Mouse (Mus musculus) ovary, postnatal 10 days (tissue): Measurements from ENCODE around the gene Nptn.
"Not testable (repeated sequence)": the region's sequence is repeated elsewhere in the genome, so short reads cannot be mapped to it uniquely, and the experiment has no call there.

Experiments
- DNase-seq: peaks from one replicate; pipeline ENCODE4 v3.0.0; 2022; ENCODE audit warnings: low spot score

Nptn gene

DNA sequence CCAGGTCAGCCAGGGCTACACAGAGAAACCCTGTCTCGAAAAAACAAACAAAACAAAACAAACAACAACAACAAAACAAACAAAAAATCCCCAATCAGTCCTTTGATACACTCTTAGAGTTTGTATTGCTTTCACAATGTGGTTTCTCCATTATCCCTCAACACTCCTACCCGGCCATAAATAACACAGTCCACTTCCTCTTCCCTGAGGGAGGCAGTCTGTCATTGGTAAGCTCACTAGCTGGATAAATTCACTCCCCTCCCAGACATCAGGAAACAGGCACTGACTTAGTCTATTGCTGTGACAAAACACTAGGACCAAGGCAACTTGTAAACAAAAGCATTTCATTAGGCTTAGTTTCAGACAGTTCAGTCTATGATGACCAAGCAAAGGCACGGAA lies 21.8 kb upstream of the Nptn start:
- DNase-seq: no peak

DNA sequence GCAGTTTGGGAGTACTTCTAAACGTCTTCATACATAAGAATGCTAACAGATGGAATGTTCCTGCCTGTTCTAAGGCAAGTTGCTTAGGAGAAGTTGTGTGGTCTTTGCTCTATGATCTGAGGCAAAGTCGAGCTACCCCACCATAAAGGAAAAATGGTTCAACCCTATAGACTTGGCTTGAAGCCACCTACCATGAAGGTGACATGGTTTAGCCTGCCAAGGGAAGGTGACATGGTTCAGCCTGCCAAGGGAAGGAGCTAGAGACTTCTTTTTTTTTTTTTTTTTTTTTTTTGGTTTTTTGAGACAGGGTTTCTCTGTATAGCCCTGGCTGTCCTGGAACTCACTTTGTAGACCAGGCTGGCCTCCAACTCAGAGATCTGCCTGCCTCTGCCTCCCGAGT lies 16.1 kb upstream of the Nptn start:
- not testable (repeated sequence) for DNase-seq

DNA sequence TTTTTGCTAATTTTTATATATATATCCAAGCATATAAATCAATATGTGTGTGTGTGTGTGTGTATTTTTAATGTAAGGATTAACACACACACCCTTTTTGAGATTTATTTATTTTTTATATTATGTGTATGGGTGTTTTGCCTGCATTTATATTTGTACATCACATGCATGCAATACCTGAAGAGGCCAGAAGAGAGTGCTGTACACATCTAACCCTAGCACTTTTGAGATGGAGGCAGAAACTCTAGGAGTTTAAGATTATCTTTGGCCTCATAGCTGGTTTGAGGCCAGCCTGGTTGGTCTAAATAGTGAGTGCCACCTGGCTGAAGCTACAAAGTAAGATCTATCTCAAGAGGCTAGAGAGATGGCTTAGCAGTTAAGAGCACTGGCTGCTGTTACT lies 14.4 kb upstream of the Nptn start:
- DNase-seq: no peak

DNA sequence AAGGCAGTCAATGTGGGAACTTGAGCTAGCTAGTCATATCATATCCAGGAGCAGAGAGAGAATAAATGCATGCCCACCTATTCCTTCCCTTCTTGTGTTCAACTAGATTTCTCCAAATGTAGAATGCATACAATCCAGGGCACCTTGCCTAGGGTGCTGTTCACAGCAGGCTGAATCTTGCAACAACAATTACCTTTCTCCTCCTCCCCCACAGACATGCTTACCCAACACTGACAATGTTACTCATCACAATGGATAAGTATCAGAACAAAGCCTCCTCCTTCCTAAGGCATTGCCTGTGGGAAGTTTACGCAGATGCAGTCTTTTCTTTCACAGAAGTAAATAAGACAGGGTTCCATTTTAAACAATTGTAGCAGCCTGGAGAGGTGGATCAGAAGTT lies 11.0 kb upstream of the Nptn start:
- no peak for DNase-seq

DNA sequence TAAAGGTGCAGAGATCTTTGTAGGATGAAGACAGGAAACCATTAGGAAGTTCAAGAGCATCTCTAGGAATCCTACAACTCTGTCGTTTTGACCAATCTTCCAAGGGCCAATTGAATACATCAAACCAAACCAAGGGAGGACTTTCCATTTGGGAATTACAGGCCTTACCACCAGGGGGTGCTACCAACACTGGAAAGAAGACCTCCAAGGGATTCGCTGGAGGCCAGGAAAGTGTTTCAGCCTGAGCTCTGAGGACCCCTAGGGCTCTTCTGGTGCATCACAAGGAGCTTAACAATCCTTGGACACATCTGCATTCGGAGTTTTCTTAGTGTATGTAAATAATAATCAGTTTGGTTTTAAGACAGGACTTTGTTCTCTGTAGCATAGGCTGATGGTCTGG lies 3.4 kb upstream of the Nptn start:
- peak; percentile 75 for DNase-seq

DNA sequence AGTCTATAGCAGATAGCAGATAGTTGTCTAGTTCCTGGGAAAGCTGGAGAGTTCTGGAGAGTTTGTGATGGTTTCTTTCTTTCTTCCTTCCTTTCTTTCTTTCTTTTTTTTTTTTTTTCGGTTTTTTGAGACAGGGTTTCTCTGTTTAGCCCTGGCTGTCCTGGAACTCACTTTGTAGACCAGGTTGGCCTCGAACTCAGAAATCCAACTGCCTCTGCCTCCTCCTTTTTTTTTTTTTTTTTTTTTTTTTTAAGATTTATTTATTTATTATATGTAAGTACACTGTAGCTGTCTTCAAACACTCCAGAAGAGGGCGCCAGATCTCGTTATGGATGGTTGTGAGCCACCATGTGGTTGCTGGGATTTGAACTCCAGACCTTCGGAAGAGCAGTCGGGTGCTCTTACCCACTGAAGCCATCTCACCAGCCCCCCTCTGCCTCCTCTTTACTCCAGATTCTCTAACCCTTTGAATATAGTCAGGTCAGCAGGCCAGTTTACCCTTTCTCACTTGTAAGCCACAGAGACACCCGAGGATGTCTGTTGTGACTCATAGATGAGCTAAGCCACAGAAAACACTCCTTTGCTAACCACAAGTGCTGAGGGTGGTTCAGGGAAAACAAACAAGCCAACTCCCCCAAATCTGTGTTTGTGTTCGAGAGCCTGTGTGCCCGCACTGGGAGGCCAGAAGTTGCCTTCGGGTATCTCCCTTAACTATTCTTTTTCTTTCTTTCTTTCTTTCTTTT lies 1.4 kb upstream of the Nptn start:
- not testable (repeated sequence) for DNase-seq

DNA sequence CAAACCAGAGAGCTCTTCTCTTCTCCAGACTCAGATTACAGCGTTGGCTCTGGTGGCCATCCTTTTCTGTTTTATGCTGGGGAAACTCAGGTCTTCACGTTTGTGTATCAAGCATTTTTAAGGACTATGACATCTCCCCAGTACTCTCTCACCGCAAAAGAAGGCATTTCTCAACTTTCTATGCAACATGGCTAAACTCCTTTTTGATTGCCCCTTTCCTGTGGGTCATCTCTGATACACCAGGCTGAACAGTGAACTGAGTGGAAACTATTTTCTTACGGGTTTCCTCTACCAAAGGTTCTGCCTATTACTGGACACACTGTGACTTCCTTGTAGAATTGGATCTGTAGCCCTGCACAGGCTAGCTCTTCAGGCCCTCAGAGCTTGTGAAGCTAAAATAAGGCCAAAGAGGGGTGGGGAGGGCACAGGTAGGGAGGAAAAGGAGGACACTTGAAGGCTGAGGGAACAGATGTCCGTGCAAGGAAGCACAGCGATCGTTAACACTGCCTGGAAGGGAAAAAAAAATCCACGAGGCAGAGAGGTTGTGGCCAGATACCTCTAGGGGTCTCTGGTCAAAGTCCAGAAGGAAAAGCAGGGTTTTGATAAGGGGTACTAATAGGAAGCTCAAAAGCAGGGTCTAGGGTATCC lies 633 bp upstream of the Nptn start:
- DNase-seq: no peak

DNA sequence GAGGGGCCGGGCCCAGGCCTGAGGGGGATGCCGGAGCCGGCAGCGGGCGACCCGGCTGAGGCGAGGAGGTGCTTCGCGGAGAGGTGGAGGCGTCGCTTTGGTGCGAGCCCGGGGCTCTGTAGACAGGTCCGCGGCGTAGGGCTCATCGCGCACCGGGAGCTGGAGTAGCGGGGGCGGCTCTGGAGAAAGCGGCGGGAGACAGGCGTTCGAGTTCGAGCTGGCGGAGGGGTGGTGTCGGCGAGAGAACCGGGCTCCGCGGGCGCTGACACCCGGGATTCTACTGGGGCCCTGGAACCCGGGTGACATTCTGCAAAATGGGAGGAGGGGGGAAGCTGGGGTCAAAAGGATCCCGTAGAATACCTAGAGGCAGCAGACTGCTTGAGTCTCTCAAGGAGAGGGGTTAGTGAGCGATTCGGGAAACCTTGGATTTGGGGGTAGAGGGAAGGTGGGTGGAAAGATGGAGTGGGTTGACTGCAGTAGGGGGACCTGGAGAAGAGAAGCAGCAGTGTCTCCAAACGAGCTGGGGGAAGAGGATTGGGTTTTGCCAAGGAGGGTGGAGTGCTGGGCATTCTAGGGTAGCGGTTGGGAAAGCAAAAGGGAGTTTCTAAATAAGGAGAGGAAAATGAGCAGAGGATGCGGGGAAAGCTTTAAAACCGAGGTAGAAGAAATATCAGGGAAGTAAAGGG lies 684 bp downstream of the Nptn start:
- DNase-seq: peak; percentile 15

DNA sequence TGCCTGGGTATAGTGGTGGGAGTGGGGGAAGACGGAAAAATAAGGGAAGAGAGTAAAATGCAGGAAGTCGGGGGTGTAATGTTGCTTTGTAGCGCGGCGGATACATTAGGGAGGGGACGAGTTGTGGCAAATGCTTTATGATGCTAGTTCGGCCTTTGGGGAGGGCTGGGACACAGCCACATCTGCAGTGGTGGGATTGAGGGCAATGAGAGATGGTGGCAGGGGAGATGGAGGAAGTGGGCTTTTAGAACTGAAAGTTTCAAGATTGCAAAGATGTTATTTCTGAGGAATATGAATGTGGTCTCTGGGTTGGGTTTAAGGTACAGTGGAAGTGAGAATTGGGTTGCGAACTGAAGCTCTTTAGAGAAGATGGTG lies 1.2 kb downstream of the Nptn start:
- no peak for DNase-seq

DNA sequence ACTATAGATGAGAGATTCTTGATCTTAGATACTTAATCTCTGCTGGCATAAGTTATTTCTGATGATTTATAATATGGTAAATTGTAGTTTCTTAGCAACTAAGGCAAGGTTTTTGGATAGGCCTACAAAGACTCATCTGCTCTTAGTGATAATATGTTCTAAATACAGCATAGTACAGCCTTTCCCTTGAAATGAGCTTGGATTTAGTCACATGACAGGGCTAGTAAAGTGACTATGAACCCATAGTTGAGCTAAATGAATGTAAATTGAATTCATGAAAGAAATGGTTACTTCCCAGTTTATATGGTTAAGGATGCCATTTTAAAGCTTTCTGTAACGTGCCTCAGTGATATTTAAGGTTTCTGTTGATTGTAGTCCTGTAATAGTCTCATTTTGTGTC lies 2.3 kb downstream of the Nptn start:
- DNase-seq: no peak

DNA sequence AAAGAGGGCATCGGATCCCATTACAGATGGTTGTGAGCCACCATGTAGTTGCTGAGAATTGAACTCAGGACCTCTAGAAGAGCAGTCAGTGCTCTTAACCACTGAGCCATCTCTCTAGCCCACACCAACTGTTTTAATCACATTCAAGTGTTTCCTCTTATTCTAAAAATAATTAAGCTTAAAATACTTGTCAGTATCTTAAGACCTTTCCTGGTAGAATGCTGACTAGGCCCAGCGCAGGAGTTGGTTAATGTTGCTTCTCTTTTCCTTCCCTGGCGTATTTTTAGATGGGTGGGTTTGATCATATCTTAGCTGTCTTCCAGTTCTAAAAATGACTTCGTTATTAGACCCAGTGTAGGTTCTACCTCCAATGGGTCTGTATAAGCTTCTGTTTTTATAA lies 6.6 kb downstream of the Nptn start:
- DNase-seq: no peak

DNA sequence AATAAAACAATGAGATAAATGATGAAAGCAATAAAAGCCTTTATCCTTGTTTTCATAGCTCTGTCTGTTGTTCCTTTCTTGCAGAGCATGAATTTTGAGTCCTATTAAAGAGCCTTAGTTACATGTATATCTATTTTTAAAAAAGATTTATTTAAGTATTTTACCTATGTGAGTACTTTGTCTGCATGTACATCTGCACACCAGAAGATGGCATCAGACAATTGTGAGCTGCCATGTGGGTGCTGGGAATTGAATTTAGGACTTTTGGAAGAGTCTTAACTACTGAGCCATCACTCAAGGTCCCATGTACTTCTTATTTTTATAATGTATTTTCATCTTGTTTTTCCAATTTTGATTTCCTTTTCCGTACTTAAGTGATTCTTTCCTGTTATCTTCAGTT lies 13.3 kb downstream of the Nptn start:
- DNase-seq: no peak

DNA sequence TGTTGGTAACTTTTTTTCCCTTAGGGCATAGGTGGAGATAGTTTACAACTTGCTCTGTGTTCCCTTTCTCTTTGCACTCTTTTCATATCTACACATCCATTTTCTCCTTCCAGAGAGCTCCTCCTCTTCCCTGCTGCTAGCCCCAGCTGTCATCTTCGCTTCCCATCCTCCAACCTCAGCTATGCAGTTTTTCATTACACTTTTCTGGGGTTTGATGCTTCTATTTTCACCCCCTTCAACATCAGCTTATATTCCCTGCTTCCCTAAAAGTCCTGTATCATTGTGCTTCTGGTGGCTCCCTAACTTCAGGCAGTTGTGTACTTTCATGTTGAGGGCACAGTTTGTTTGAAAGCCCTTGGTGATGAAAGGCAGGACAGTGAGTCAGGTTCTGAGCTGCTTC lies 31.8 kb downstream of the Nptn start:
- no peak for DNase-seq

DNA sequence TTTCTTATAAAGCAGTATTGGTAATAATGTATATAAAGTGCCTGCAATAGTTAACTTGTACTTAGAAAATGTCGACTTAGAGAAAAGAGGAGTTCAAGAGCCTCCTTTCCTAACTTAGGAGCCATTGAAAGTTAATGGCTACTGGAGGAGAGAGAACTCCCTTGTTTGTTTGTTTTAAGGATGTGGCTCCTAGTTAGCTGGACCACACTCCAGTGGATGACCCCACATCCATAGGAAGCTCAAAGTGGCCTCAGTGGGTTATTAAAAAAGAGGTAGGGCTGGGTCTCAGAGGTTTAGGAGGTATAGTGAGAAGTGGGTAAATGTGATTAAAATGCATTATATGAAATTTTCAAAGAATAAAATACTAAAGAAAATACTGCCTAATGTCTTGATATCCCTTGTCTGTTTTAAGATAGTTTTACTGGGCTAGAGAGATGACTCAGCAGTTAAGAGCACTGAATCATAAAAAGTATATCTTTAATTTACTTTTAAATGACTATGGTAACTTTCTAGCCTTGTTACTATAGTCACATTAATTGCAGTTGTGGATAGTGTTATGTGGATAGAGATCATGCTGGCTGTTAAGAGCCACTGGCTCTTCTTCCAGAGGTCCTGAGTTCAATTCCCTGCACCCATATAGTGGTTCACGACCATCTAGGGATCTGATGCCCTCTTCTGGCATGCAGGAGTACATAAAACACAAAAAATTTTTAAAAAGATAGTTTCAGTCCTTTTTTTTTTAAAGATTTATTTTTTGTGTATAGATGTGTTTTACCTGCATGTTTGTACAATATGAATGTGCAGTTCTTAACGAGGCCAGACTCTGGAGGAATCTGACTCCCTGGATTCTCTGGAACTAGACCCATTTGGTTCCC lies 33.3 kb downstream of the Nptn start:
- no peak for DNase-seq

DNA sequence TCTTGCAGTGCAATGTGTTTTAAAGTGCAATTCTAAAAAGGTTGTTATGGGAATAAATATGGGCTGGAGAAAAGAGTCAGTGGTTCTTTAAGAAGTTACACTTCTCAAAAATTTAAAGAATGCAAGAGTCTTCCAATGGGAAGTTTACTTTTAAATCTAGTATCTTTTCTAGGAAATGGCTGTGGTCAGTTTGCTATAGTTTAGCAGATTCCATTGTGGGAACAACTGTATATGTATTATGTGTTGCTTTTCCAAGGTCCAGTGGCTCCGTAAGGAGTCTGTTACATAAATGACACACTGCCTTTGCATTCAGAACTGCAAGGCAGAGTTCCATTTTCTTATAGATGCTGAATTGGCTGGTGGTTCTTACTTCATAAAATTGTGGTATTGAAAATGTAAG lies 41.0 kb downstream of the Nptn start:
- DNase-seq: no peak

DNA sequence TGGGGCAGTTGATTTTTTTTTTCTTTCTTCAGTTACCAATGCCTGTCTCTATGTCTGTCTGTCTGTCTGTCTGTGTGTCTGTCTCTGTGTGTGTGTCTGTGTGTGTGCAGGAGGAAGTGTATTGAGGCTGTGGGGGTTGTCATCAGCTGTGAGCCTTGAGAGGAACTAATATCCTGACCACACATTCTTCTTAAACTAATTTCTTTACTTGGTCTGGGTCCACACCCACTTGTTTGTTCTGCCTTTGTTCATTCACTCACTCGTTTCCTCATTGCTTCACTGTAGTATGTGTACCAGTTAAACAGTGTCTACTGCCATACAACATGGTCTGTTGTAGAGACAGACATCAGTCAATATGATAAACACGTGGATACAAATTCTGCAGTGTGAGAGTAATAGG lies 45.2 kb downstream of the Nptn start:
- no peak for DNase-seq

DNA sequence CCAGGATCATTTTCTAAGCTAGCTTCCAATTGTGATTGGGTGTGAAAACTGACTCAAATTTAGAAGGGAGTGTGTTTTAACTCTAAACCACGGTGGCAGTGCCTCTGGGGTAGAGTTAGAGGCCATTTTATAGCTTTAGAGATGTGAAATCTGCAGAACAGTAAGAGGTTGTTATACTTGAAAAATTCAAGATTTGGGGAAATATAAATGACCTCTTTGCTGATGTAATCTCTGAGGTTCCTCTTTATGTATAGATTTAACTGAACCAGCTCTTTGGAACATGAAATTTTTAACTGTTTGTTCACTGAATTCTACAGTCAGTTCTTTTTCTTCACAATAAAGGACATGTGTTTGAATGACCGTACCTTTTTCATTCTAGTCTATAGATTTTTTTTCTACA lies 48.4 kb downstream of the Nptn start:
- no peak for DNase-seq

DNA sequence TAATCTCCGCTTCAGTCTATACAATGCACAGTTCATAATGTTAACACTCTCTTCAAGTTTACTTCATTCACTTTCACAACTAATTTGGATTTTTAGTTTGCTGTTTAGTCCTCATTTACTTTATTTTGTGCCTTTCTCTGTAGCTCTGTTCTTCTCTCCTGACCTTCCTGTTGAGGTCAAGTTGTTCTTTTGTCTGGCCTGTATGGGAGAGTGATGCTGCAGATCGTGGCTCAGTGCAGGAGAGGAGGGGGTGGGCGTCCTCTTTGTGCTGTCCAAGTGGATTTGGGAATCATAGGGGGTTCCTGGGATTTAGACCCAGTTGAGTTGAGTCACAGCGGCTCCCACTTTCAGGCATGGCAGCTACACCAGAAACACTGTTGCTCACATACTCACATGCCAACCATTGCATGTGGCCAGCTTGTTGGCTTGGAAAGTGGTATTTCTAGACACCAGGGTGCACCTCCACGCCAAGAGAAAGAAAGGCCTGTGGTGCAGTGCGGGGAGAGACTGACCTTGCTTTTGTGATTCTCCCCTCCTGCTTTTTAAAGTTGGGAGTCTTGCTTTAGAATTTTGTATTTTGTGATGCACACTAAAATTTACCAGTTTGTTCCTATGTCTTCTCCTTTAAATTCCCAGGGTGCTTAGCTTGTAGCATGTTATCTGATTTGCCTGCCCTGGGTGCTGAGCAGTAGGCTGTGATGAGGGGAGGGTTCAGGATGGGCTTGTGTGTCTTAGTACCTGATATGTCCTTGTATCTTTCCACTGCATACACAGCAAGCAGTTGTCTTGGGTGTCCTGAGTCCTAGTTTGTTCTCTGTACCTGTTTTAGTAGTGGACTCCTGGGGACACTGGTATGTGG lies 66.6 kb downstream of the Nptn start:
- no peak for DNase-seq

DNA sequence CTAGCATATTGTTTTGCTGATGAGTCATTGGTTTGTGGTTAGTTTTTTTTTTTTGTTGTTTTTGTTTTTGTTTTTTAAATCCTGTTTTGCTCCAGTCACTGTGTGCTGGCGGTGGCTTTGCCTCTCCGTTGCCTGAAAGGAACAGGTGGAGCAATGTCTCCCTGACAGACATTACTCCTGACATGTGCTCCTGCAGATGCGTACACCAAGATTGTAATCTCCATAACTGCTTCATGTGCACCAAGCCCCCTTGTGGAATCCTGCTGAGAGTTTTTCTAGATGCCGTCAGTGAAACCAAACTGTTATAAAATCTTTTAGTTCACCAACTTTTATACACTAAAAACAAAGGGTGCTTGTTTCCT lies 67.2 kb downstream of the Nptn start:
- DNase-seq: no peak

DNA sequence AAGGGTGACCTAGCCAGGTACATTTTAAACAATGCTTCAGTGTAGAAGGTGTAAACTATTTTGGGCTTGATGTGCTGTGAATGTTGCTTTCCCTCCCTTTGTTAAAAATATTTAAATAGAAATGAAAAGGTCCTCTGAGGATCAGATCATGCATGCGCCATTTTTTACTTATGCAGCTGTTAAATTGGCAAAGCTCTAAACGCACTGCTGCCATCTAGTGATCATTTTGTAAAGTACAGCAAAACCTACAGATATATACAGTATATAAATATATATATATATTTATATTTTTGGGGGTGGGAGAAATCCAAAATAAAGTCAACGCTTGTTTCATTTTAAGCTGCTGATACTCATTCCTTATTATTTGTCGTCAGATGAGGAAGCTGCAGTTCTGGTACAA lies 70.0 kb downstream of the Nptn start:
- DNase-seq: no peak

DNA sequence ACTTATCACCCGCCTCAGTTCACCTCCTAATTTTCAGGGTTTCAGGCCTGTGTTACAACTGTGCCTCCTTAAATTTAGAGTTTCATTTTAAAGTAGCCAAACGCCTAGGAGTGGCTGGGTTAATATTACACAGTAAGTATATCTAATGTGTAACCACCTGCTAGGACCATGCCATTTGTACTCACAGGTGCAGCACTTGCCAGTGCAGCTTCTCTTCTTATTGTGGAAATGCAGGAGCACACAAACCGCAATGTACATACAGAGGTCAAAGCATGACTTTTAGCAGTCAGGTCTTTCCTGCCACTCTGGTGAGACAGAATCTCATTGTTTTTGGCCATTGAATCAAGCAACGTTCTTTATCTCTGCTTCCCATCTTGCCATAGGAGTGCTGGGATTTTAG lies 72.5 kb downstream of the Nptn start:
- DNase-seq: no peak

DNA sequence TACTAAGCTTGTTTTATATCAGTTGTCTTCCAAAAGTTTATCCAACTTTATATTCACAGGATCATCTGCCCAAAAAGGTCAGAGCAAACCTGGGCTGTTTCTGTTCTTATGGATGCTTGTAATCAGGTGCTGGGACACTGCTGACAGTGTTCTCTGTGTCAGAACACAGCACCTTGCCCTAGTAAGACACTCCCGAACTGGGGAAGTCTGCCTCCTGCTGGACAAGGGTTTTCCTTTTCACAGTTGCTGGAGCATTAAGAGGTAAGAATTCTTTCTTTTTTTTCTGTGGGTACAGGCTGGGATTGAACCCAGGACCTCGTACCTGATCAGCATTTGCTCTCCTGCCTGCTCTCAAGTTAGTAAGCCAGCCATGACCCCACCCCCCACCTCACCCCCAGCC lies 74.4 kb downstream of the Nptn start:
- no peak for DNase-seq
